Mouse (Mus musculus): ENCODE data around the gene Tns1.

GRCm38 (mm10) chr1:74107931-74108618, 16.2 kb downstream of the Tns1 start:
- no peak for TF ChIP-seq CTCF (IDR thresholded peaks at IDR 0.05)
- no peak for TF ChIP-seq EP300 (IDR thresholded peaks at IDR 0.05; ENCODE audit: insufficient read depth, low read depth, low read length)

All from heart, adult 2 months (tissue).